ENCODE assay signal across 20 mouse cellular contexts in the genomic region with DNA sequence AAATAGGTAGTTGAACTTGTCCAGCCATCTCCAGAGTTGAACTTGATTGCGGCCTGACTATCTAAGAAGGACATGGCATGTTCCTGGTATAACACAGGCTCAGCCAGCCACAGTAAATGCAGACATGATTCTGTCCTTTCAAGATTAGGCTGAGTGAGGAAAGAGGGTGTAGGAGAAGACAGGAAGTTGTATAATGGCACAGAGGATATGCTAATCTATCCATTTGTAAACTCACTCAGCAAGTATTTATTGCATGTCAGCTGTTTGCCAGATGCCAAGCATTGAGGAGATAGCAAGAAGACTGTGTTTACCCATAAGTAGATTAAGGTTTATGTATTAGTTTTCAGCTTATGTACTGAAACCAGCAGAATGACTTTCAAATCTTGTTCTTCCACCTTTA. TPM values are rescaled to one million over a fixed set of nuclear protein-coding genes. Genes with fewer than 3 reads are reported as not detected.
DNase-seq lines count a peak whose midpoint lies in the region; ATAC-seq and TF ChIP-seq lines count a peak whose summit lies in the region.
"Had no signal": no experiment of that assay in that cellular context is flagged by ENCODE, and none has a peak within 500 bp of the region (broad histone marks: within the 10 kb centered on the region; RNA-seq: fewer than 3 reads in every experiment).

No protein-coding gene starts in this region.

- H3K9me3 ChIP-seq in G1E (replicated peaks) = no peaks in the 10 kb centered on the region
- H3K9me3 ChIP-seq in liver, embryonic 14.5 days (ENCODE audit: control insufficient read depth, low read length) = no peaks in the 10 kb centered on the region
- H3K9me3 ChIP-seq in stomach, embryonic 16.5 days (replicated peaks; ENCODE audit: control insufficient read depth, low read length) = no peaks in the 10 kb centered on the region
- H3K9me3 ChIP-seq: forebrain, embryonic 12.5 days; hindbrain, embryonic 15.5 days; limb, embryonic 12.5 days; stomach, embryonic 15.5 days had no signal

- H3K9ac ChIP-seq in liver, embryonic 14.5 days (replicated peaks) = no peak overlapping the region
- no peak overlapping the region for H3K9ac ChIP-seq in stomach, embryonic 16.5 days (ENCODE audit: low read length)
- H3K9ac ChIP-seq: forebrain, embryonic 12.5 days; hindbrain, embryonic 15.5 days; limb, embryonic 12.5 days; stomach, embryonic 15.5 days had no signal

- ATAC-seq in G1E (ENCODE audit: extremely low read depth, insufficient number of reproducible peaks, low FRiP score, poor library complexity, severe bottlenecking) = peak; percentile 24; the same call in 1 of the 2 replicates
- ATAC-seq in common myeloid progenitor, adult 5-6 weeks (replicated peaks; ENCODE audit: low read depth, poor library complexity, severe bottlenecking) = peak; percentile 57
- ATAC-seq in liver, embryonic 14.5 days (ENCODE audit: insufficient read depth) = peak; percentile 27; the same call in 1 of the 2 replicates
- ATAC-seq in stomach, embryonic 16.5 days (ENCODE audit: insufficient read depth, low FRiP score) = no peak
- ATAC-seq: lung, postnatal 0 days had no signal

- no peak overlapping the region for H3K27ac ChIP-seq in liver, embryonic 14.5 days
- H3K27ac ChIP-seq in stomach, embryonic 16.5 days (ENCODE audit: low read length) = peak overlapping the region; percentile 15; the same call in 1 of the 2 replicates
- H3K27ac ChIP-seq: forebrain, embryonic 12.5 days; heart, adult 2 months; hindbrain, embryonic 15.5 days; kidney, postnatal 0 days; left cerebral cortex, adult 2 months; limb, embryonic 12.5 days; stomach, embryonic 15.5 days had no signal

- TF ChIP-seq CTCF in G1E (IDR thresholded peaks at IDR 0.05; ENCODE audit: low read depth, low read length) = no peak
- TF ChIP-seq CTCF in liver, embryonic 14.5 days (IDR thresholded peaks at IDR 0.05; ENCODE audit: low read depth) = no peak

- H3K4me3 ChIP-seq in G1E (ENCODE audit: low read depth, low read length) = no peak overlapping the region
- H3K4me3 ChIP-seq in liver, embryonic 14.5 days (ENCODE audit: insufficient read depth in 1 of 2, low read depth in 2 of 2, low read length in 2 of 2) = no peak overlapping the region
- no peak overlapping the region for H3K4me3 ChIP-seq in stomach, embryonic 16.5 days (replicated peaks; ENCODE audit: low read length)
- H3K4me3 ChIP-seq: forebrain, embryonic 12.5 days; heart, adult 2 months; hindbrain, embryonic 15.5 days; left cerebral cortex, adult 2 months; limb, embryonic 12.5 days; stomach, embryonic 15.5 days had no signal

- TF ChIP-seq EP300 in liver, embryonic 14.5 days (IDR thresholded peaks at IDR 0.05; ENCODE audit: low read depth) = peak; percentile 52

- peaks cover 15% of the 10 kb centered on the region; the same call in 1 of the 2 replicates for H3K27me3 ChIP-seq in G1E (ENCODE audit: insufficient read depth, low read length)
- no peaks in the 10 kb centered on the region for H3K27me3 ChIP-seq in liver, embryonic 14.5 days (ENCODE audit: control insufficient read depth, insufficient read depth, low read length)
- H3K27me3 ChIP-seq in stomach, embryonic 16.5 days (ENCODE audit: control insufficient read depth, insufficient read depth, low read length) = no peaks in the 10 kb centered on the region
- H3K27me3 ChIP-seq: forebrain, embryonic 12.5 days; hindbrain, embryonic 15.5 days; limb, embryonic 12.5 days; stomach, embryonic 15.5 days had no signal

- H3K36me3 ChIP-seq in G1E (replicated peaks) = no peaks in the 10 kb centered on the region
- no peaks in the 10 kb centered on the region for H3K36me3 ChIP-seq in liver, embryonic 14.5 days (replicated peaks; ENCODE audit: control insufficient read depth, insufficient read depth, low read depth)
- H3K36me3 ChIP-seq in stomach, embryonic 16.5 days (ENCODE audit: control insufficient read depth, insufficient read depth, low read length) = no peaks in the 10 kb centered on the region
- H3K36me3 ChIP-seq: forebrain, embryonic 12.5 days; hindbrain, embryonic 15.5 days; limb, embryonic 12.5 days; stomach, embryonic 15.5 days had no signal

- no peaks in the 10 kb centered on the region; the same call in 1 of the 2 replicates for H3K4me1 ChIP-seq in G1E (ENCODE audit: insufficient read depth, low read depth, low read length)
- H3K4me1 ChIP-seq in liver, embryonic 14.5 days (replicated peaks; ENCODE audit: control insufficient read depth in 2 of 2, insufficient read depth in 2 of 2, low read length in 1 of 2) = peaks cover 54 to 60% of the 10 kb centered on the region in 2 experiments
- H3K4me1 ChIP-seq in stomach, embryonic 16.5 days (ENCODE audit: control insufficient read depth, insufficient read depth, low read length) = peaks cover 13% of the 10 kb centered on the region; the same call in 1 of the 2 replicates
- H3K4me1 ChIP-seq: forebrain, embryonic 12.5 days; hindbrain, embryonic 15.5 days; limb, embryonic 12.5 days; stomach, embryonic 15.5 days had no signal

- DNase-seq in G1E (ENCODE audit: low spot score) (no peak), MN1 (ENCODE audit: low spot score) (no peak)
- DNase-seq in liver, embryonic 14.5 days (ENCODE audit: low read depth in 3 of 3, low spot score in 3 of 3) = peak in 2 of 3 experiments; percentile 22 to 49
- DNase-seq in kidney, adult 18-20 months = no peak
- no peak for DNase-seq in retina, postnatal 1 day
- DNase-seq: cerebellum, adult 11-12 months; heart, adult 2 months; heart, postnatal 10 days; right cerebral cortex, adult 18-20 months; spleen, adult 18-20 months; thymus, postnatal 4 days had no signal

- no peak overlapping the region for H3K4me2 ChIP-seq in liver, embryonic 14.5 days (ENCODE audit: low read depth)
- H3K4me2 ChIP-seq in stomach, embryonic 16.5 days (ENCODE audit: low read depth, low read length) = no peak overlapping the region
- H3K4me2 ChIP-seq: forebrain, embryonic 12.5 days; hindbrain, embryonic 15.5 days; limb, embryonic 12.5 days; stomach, embryonic 15.5 days had no signal

- WGBS in liver, embryonic 14.5 days (ENCODE audit: insufficient replicate concordance) = 23% methylated on average over 1 of the region's 1 CpGs
- WGBS in stomach, embryonic 16.5 days = 89% methylated on average over 1 of the region's 1 CpGs

RNA-seq across cellular contexts. Expression of a gene that starts 10.5 kb away (rescaled TPM):
- 0.53 and 1.2 TPM in 2 replicates for total RNA-seq in G1E (2014; fragmentation: Nextera tagmentation)
- total RNA-seq in G1E (2017) = 0.41 and 0.49 TPM in 2 replicates
- 0.15 TPM in 2 replicates for polyA plus RNA-seq in G1E (2012)
- 16.2 and 18.0 TPM in 2 replicates for total RNA-seq in common myeloid progenitor, adult 5-6 weeks (2017)
- polyA plus RNA-seq in liver, embryonic 14.5 days (2012; rRNA removed) = 1.7 and 2.1 TPM in 2 replicates
- 4.0 and 4.2 TPM in 2 replicates for polyA plus RNA-seq in liver, embryonic 14.5 days (2014; fragmentation: Nextera tagmentation; extraction: Ambion mirVana)
- 25.2 and 29.4 TPM in 2 replicates for polyA plus RNA-seq in stomach, embryonic 16.5 days (2015; fragmentation: Nextera tagmentation; extraction: Ambion mirVana)

RNA-seq across cellular contexts. Expression of a gene that starts 54.9 kb away (rescaled TPM):
- total RNA-seq in G1E (2014; fragmentation: Nextera tagmentation) = 44.5 and 47.2 TPM in 2 replicates
- 29.2 and 29.4 TPM in 2 replicates for total RNA-seq in G1E (2017)
- 1.1 and 1.2 TPM in 2 replicates for polyA plus RNA-seq in G1E (2012)
- 14.1 and 21.6 TPM in 2 replicates for total RNA-seq in common myeloid progenitor, adult 5-6 weeks (2017)
- 14.3 and 15.8 TPM in 2 replicates for polyA plus RNA-seq in liver, embryonic 14.5 days (2012; rRNA removed)
- polyA plus RNA-seq in liver, embryonic 14.5 days (2014; fragmentation: Nextera tagmentation; extraction: Ambion mirVana) = 28.3 and 29.9 TPM in 2 replicates
- 87.4 and 92.3 TPM in 2 replicates for polyA plus RNA-seq in stomach, embryonic 16.5 days (2015; fragmentation: Nextera tagmentation; extraction: Ambion mirVana)

RNA-seq across cellular contexts. Expression of a gene that starts 54.9 kb away (rescaled TPM):
- total RNA-seq in G1E (2014; fragmentation: Nextera tagmentation) (18.3 and 31.1 TPM in 2 replicates), G1E (2017) (64.4 and 66.7 TPM in 2 replicates)
- 0.57 and 0.95 TPM in 2 replicates for polyA plus RNA-seq in G1E (2012)
- total RNA-seq in common myeloid progenitor, adult 5-6 weeks (2017) = 47.6 and 57.6 TPM in 2 replicates
- polyA plus RNA-seq in liver, embryonic 14.5 days (2012; rRNA removed) = 10.1 and 10.8 TPM in 2 replicates
- polyA plus RNA-seq in liver, embryonic 14.5 days (2014; fragmentation: Nextera tagmentation; extraction: Ambion mirVana) = 27.1 and 27.6 TPM in 2 replicates
- polyA plus RNA-seq in stomach, embryonic 16.5 days (2015; fragmentation: Nextera tagmentation; extraction: Ambion mirVana) = 65.9 and 70.0 TPM in 2 replicates

Comparison
In these comparisons a context has a peak if more than half of its experiments do, and no peak if none do; other contexts are left out.
1. DNase-seq: peak in liver, embryonic 14.5 days (2 of 3); none in G1E (single experiment), kidney, adult 18-20 months (single experiment), retina, postnatal 1 day (single experiment) and MN1 (single experiment).